ENCODE assay signal across 17 mouse cellular contexts in genomic region chr19:42257241-42257635, GRCm38 (mm10). TPM values are rescaled to one million over a fixed set of nuclear protein-coding genes. Genes with fewer than 3 reads are reported as not detected.
DNase-seq lines count a peak whose midpoint lies in the region; ATAC-seq and TF ChIP-seq lines count a peak whose summit lies in the region.
"Had no signal": no experiment of that assay in that cellular context is flagged by ENCODE, and none has a peak within 500 bp of the region (broad histone marks: within the 10 kb centered on the region; RNA-seq: fewer than 3 reads in every experiment).

No protein-coding gene starts in this region.

- 84% methylated on average over 12 of the region's 12 CpGs for WGBS in forebrain, embryonic 12.5 days
- WGBS in forebrain, embryonic 11.5 days, result 85% methylated on average over 12 of the region's 12 CpGs
- 64% methylated on average over 12 of the region's 12 CpGs for WGBS in hindbrain, embryonic 15.5 days
- 58% methylated on average over 12 of the region's 12 CpGs for WGBS in neural tube, embryonic 14.5 days
- WGBS in lung, postnatal 0 days, result 86% methylated on average over 12 of the region's 12 CpGs

- ATAC-seq in forebrain, embryonic 12.5 days (ENCODE audit: low FRiP score), result no peak
- no peak for ATAC-seq in forebrain, embryonic 11.5 days (replicated peaks; ENCODE audit: low FRiP score)
- ATAC-seq in hindbrain, embryonic 15.5 days (ENCODE audit: low FRiP score, low read depth), result no peak
- peak; percentile 5; the same call in 1 of the 2 replicates for ATAC-seq in neural tube, embryonic 14.5 days (ENCODE audit: low read depth)
- no peak for ATAC-seq in lung, postnatal 0 days
- ATAC-seq: intestine, postnatal 0 days had no signal

- DNase-seq in forebrain, embryonic 11.5 days (ENCODE audit: low spot score), result no peak
- DNase-seq in left cerebral cortex, postnatal 36 days (ENCODE audit: low spot score in 2 of 2), result peak; percentile 46 to 49
- no peak for DNase-seq in left cerebral cortex, postnatal 14 days (ENCODE audit: low spot score in 2 of 2)
- DNase-seq in lung, postnatal 0 days (ENCODE audit: low spot score), result no peak
- DNase-seq in kidney, postnatal 25 days, result no peak
- DNase-seq: lung, adult 2 months; lung, postnatal 4 days had no signal

- peaks cover 22% of the 10 kb centered on the region for H3K4me1 ChIP-seq in forebrain, embryonic 12.5 days
- peaks cover 2% of the 10 kb centered on the region; the same call in 1 of the 2 replicates for H3K4me1 ChIP-seq in forebrain, embryonic 11.5 days (replicated peaks; ENCODE audit: control insufficient read depth, insufficient read depth, low read length)
- peaks cover 34% of the 10 kb centered on the region for H3K4me1 ChIP-seq in hindbrain, embryonic 15.5 days (replicated peaks)
- peaks cover 17% of the 10 kb centered on the region for H3K4me1 ChIP-seq in neural tube, embryonic 14.5 days (ENCODE audit: control insufficient read depth, insufficient read depth, low read length)
- H3K4me1 ChIP-seq in lung, postnatal 0 days (ENCODE audit: insufficient read depth, low read depth, low read length), result no peaks in the 10 kb centered on the region

- no peak overlapping the region for H3K9ac ChIP-seq in forebrain, embryonic 12.5 days
- no peak overlapping the region for H3K9ac ChIP-seq in forebrain, embryonic 11.5 days (ENCODE audit: low read length)
- peak overlapping the region; percentile 55; the same call in 1 of the 2 replicates for H3K9ac ChIP-seq in hindbrain, embryonic 15.5 days
- H3K9ac ChIP-seq in neural tube, embryonic 14.5 days (replicated peaks; ENCODE audit: low read depth, low read length), result 0 out of 2 replicates have a peak overlapping the region, but pooled peaks have one; percentile 82
- no peak overlapping the region for H3K9ac ChIP-seq in lung, postnatal 0 days (replicated peaks; ENCODE audit: low read depth)
- H3K9ac ChIP-seq: heart, embryonic 12.5 days; midbrain, embryonic 12.5 days had no signal

- TF ChIP-seq CTCF in lung, postnatal 0 days (IDR thresholded peaks at IDR 0.05), result no peak

- no peak overlapping the region for H3K27ac ChIP-seq in forebrain, embryonic 12.5 days
- H3K27ac ChIP-seq in forebrain, embryonic 11.5 days (ENCODE audit: low read depth, low read length), result no peak overlapping the region
- peak overlapping the region; percentile 80 for H3K27ac ChIP-seq in hindbrain, embryonic 15.5 days (replicated peaks)
- H3K27ac ChIP-seq in neural tube, embryonic 14.5 days (ENCODE audit: low read depth, low read length), result peak overlapping the region; percentile 67
- no peak overlapping the region for H3K27ac ChIP-seq in lung, postnatal 0 days (ENCODE audit: low read length)
- H3K27ac ChIP-seq: kidney, postnatal 0 days; midbrain, embryonic 12.5 days had no signal

- intact Hi-C loops in left cerebral cortex, postnatal 36 days (cut with DNase I), result loop anchor here (5.0 kb wide), 1 partner anchor 35 kb away; no protein-coding TSS in a partner anchor
- intact Hi-C loops in left cerebral cortex, postnatal 14 days (cut with DNase I), result loop anchor here (5.0 kb wide), 1 partner anchor 40 kb away; no protein-coding TSS in a partner anchor

- no peaks in the 10 kb centered on the region for H3K9me3 ChIP-seq in forebrain, embryonic 12.5 days
- no peaks in the 10 kb centered on the region for H3K9me3 ChIP-seq in forebrain, embryonic 11.5 days (ENCODE audit: control insufficient read depth, low read length)
- no peaks in the 10 kb centered on the region for H3K9me3 ChIP-seq in hindbrain, embryonic 15.5 days
- no peaks in the 10 kb centered on the region for H3K9me3 ChIP-seq in neural tube, embryonic 14.5 days (ENCODE audit: control insufficient read depth, low read length)
- no peaks in the 10 kb centered on the region for H3K9me3 ChIP-seq in lung, postnatal 0 days (ENCODE audit: low read length)
- H3K9me3 ChIP-seq: heart, embryonic 12.5 days; midbrain, embryonic 12.5 days had no signal

- peaks cover 35% of the 10 kb centered on the region for H3K27me3 ChIP-seq in forebrain, embryonic 12.5 days
- H3K27me3 ChIP-seq in forebrain, embryonic 11.5 days (ENCODE audit: control insufficient read depth, insufficient read depth, low read length), result 0 out of 2 replicates have a peak, but pooled peaks cover 6% of the 10 kb centered on the region
- H3K27me3 ChIP-seq in hindbrain, embryonic 15.5 days, result 0 out of 2 replicates have a peak, but pooled peaks cover 8% of the 10 kb centered on the region
- no peaks in the 10 kb centered on the region for H3K27me3 ChIP-seq in neural tube, embryonic 14.5 days (ENCODE audit: control insufficient read depth, insufficient read depth, low read length)
- H3K27me3 ChIP-seq in lung, postnatal 0 days (replicated peaks; ENCODE audit: insufficient read depth, low read length), result peaks cover 6% of the 10 kb centered on the region

- no peak for TF ChIP-seq EP300 in lung, postnatal 0 days (IDR thresholded peaks at IDR 0.05)

- H3K4me2 ChIP-seq in forebrain, embryonic 12.5 days, result 0 out of 2 replicates have a peak overlapping the region, but pooled peaks have one; percentile 92
- no peak overlapping the region for H3K4me2 ChIP-seq in forebrain, embryonic 11.5 days (ENCODE audit: low read depth, low read length, severe bottlenecking)
- H3K4me2 ChIP-seq in hindbrain, embryonic 15.5 days, result peak overlapping the region; percentile 62
- H3K4me2 ChIP-seq in neural tube, embryonic 14.5 days (ENCODE audit: low read depth, low read length), result peak overlapping the region; percentile 71
- no peak overlapping the region for H3K4me2 ChIP-seq in lung, postnatal 0 days (replicated peaks; ENCODE audit: low read depth, low read length)
- H3K4me2 ChIP-seq: heart, embryonic 12.5 days; liver, embryonic 11.5 days had no signal

- 0 out of 2 replicates have a peak overlapping the region, but pooled peaks have one; percentile 3 for H3K4me3 ChIP-seq in forebrain, embryonic 12.5 days (replicated peaks)
- H3K4me3 ChIP-seq in forebrain, embryonic 11.5 days (ENCODE audit: low read depth, low read length), result no peak overlapping the region
- peak overlapping the region; percentile 45 for H3K4me3 ChIP-seq in hindbrain, embryonic 15.5 days
- H3K4me3 ChIP-seq in neural tube, embryonic 14.5 days (ENCODE audit: low read depth, low read length), result peak overlapping the region; percentile 72
- H3K4me3 ChIP-seq in lung, postnatal 0 days (ENCODE audit: low read depth, low read length), result no peak overlapping the region
- H3K4me3 ChIP-seq: erythroblast, embryonic 14.5 days; heart, embryonic 12.5 days; midbrain, embryonic 12.5 days had no signal

- H3K36me3 ChIP-seq in forebrain, embryonic 12.5 days (replicated peaks), result no peaks in the 10 kb centered on the region
- no peaks in the 10 kb centered on the region for H3K36me3 ChIP-seq in forebrain, embryonic 11.5 days (ENCODE audit: control insufficient read depth, insufficient read depth, low read length)
- H3K36me3 ChIP-seq in hindbrain, embryonic 15.5 days, result no peaks in the 10 kb centered on the region; the same call in 1 of the 2 replicates
- H3K36me3 ChIP-seq in neural tube, embryonic 14.5 days (ENCODE audit: control insufficient read depth, insufficient read depth, low read length), result no peaks in the 10 kb centered on the region
- no peaks in the 10 kb centered on the region for H3K36me3 ChIP-seq in lung, postnatal 0 days (ENCODE audit: insufficient read depth, low read length)
- H3K36me3 ChIP-seq: heart, embryonic 12.5 days; midbrain, embryonic 12.5 days had no signal

RNA-seq across cellular contexts. Expression of gene Golga7b, which starts 9.9 kb away (rescaled TPM):
- polyA plus RNA-seq in forebrain, embryonic 12.5 days (2016; fragmentation: Nextera tagmentation; extraction: Ambion mirVana), result 6.6 and 7.1 TPM in 2 replicates
- polyA plus RNA-seq in forebrain, embryonic 11.5 days (2014; fragmentation: Nextera tagmentation; extraction: Ambion mirVana), result 2.4 and 3.7 TPM in 2 replicates
- total RNA-seq in left cerebral cortex, postnatal 36 days (2021), result 100 to 1,000 TPM; 122 to 150 TPM
- 100 to 1,000 TPM; 131 to 146 TPM for total RNA-seq in left cerebral cortex, postnatal 14 days (2021)
- polyA plus RNA-seq in hindbrain, embryonic 15.5 days (2015; fragmentation: Nextera tagmentation; extraction: Ambion mirVana), result 61.7 and 68.4 TPM in 2 replicates
- 52.2 and 62.5 TPM in 2 replicates for polyA plus RNA-seq in neural tube, embryonic 14.5 days (2014; fragmentation: Nextera tagmentation; extraction: Ambion mirVana)
- 0.06 TPM in 1 of 2 replicates, not detected in the other for polyA plus RNA-seq in lung, postnatal 0 days (2015; fragmentation: Nextera tagmentation; extraction: Ambion mirVana)
- polyA plus RNA-seq: erythroblast, embryonic 14.5 days; kidney, postnatal 0 days; liver, embryonic 11.5 days had no signal

RNA-seq across cellular contexts. Expression of gene Sfrp5, which starts 55.2 kb away (rescaled TPM):
- polyA plus RNA-seq in forebrain, embryonic 12.5 days (2016; fragmentation: Nextera tagmentation; extraction: Ambion mirVana), result 0.13 and 0.17 TPM in 2 replicates
- 0.09 and 0.19 TPM in 2 replicates for polyA plus RNA-seq in forebrain, embryonic 11.5 days (2014; fragmentation: Nextera tagmentation; extraction: Ambion mirVana)
- under 1 TPM; 0.27 to 0.76 TPM for total RNA-seq in left cerebral cortex, postnatal 36 days (2021)
- total RNA-seq in left cerebral cortex, postnatal 14 days (2021), result under 1 TPM; 0.31 to 0.80 TPM
- 3.2 and 4.0 TPM in 2 replicates for polyA plus RNA-seq in hindbrain, embryonic 15.5 days (2015; fragmentation: Nextera tagmentation; extraction: Ambion mirVana)
- 0.21 and 13.5 TPM in 2 replicates for polyA plus RNA-seq in neural tube, embryonic 14.5 days (2014; fragmentation: Nextera tagmentation; extraction: Ambion mirVana)
- polyA plus RNA-seq in lung, postnatal 0 days (2015; fragmentation: Nextera tagmentation; extraction: Ambion mirVana), result 0.18 TPM in 1 of 2 replicates, not detected in the other
- total RNA-seq: MEL had no signal
- polyA plus RNA-seq: erythroblast, embryonic 14.5 days; midbrain, embryonic 12.5 days had no signal

Comparison
In these comparisons a context has a peak if more than half of its experiments do, and no peak if none do; other contexts are left out.
1. H3K4me2 ChIP-seq: peak in forebrain, embryonic 12.5 days (single experiment), hindbrain, embryonic 15.5 days (single experiment) and neural tube, embryonic 14.5 days (single experiment); none in forebrain, embryonic 11.5 days (single experiment) and lung, postnatal 0 days (single experiment).
2. H3K4me3 ChIP-seq: peak in forebrain, embryonic 12.5 days (single experiment), hindbrain, embryonic 15.5 days (single experiment) and neural tube, embryonic 14.5 days (single experiment); none in forebrain, embryonic 11.5 days (single experiment) and lung, postnatal 0 days (single experiment).
3. DNase-seq: peak in left cerebral cortex, postnatal 36 days (2 of 2); none in forebrain, embryonic 11.5 days (single experiment), left cerebral cortex, postnatal 14 days (0 of 2), lung, postnatal 0 days (single experiment) and kidney, postnatal 25 days (0 of 2).
4. H3K27ac ChIP-seq: peak in hindbrain, embryonic 15.5 days (single experiment) and neural tube, embryonic 14.5 days (single experiment); none in forebrain, embryonic 12.5 days (single experiment), forebrain, embryonic 11.5 days (single experiment) and lung, postnatal 0 days (single experiment).
5. H3K9ac ChIP-seq: peak in hindbrain, embryonic 15.5 days (single experiment) and neural tube, embryonic 14.5 days (single experiment); none in forebrain, embryonic 12.5 days (single experiment), forebrain, embryonic 11.5 days (single experiment) and lung, postnatal 0 days (single experiment).